In the genomic region with DNA sequence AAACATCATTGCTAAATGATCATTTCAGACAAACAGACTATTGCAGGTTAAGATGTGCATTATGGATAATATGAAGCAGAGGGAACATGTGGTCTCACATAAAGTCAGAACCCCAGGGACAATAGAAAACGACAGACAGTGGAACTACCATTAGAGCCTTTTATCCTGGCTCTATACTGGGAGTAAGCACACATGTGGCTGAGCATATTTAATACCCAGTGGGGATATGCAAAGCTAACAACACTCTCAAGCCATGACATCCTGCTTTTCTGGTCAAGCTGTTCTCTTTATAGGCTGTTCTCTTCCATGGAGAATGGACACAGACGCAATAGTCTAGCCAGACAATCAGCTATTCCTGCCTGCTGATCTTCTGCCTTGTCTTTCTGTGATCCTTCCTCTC, we compare ENCODE assay signal across 14 mouse cellular contexts.
"Had no signal": no experiment of that assay in that cellular context is flagged by ENCODE, and none has a peak within 500 bp of the region (broad histone marks: within the 10 kb centered on the region; RNA-seq: fewer than 3 reads in every experiment).

No protein-coding gene starts in this region.

- H3K36me3 ChIP-seq: kidney, embryonic 15.5 days; limb, embryonic 10.5 days; liver, embryonic 15.5 days had no signal

- H3K9me3 ChIP-seq: kidney, embryonic 15.5 days; limb, embryonic 10.5 days; liver, embryonic 15.5 days had no signal

- DNase-seq: kidney, adult 2 months; kidney, postnatal 14 days; lung, adult 2 months; lung, postnatal 36 days; right cerebral cortex, adult 18-20 months; right cerebral cortex, postnatal 25 days; thymus, postnatal 36 days had no signal

- H3K4me2 ChIP-seq: kidney, embryonic 15.5 days; liver, embryonic 11.5 days; liver, embryonic 15.5 days had no signal

- H3K4me1 ChIP-seq: kidney, embryonic 15.5 days; limb, embryonic 10.5 days; liver, embryonic 15.5 days had no signal

- H3K9ac ChIP-seq: kidney, embryonic 15.5 days; liver, embryonic 15.5 days had no signal

- H3K4me3 ChIP-seq: kidney, embryonic 15.5 days; left cerebral cortex, adult 2 months; limb, embryonic 10.5 days; liver, embryonic 15.5 days had no signal

- ATAC-seq: intestine, embryonic 16.5 days; lung, postnatal 0 days had no signal

- H3K27ac ChIP-seq: kidney, embryonic 15.5 days; left cerebral cortex, adult 2 months; limb, embryonic 10.5 days; liver, embryonic 15.5 days had no signal

- H3K27me3 ChIP-seq: kidney, embryonic 15.5 days; liver, embryonic 15.5 days had no signal
